Mouse (Mus musculus) cerebellum, adult 8-10 months (tissue): ENCODE measurements around the gene Pid1.
"Not testable (repeated sequence)": the region's sequence is repeated elsewhere in the genome, so short reads cannot be mapped to it uniquely, and the experiment has no call there.

ENCODE experiments used
- DNase-seq: peaks from one replicate; pipeline ENCODE4 v3.0.0; 2022

Pid1 gene

DNA sequence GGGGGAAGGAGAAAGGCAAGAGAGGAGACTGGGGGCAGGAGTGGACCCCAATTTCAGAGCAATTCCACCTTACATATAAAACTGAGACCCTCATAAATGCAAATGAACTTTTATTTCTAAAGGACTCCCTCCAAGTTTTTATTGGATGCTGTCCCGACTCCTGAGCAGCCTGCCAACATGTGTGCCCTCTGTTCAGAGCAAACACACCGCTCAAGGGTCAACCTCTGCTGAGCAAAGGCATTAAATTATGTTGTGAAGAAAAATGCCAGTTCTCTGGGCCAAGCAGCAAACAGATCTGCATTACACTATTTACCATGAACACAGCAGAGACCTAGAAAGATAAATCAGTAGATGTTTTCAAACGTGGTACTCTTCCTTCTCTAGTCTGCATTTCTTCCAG, 110.1 kb downstream of the Pid1 start:
- no peak for DNase-seq

DNA sequence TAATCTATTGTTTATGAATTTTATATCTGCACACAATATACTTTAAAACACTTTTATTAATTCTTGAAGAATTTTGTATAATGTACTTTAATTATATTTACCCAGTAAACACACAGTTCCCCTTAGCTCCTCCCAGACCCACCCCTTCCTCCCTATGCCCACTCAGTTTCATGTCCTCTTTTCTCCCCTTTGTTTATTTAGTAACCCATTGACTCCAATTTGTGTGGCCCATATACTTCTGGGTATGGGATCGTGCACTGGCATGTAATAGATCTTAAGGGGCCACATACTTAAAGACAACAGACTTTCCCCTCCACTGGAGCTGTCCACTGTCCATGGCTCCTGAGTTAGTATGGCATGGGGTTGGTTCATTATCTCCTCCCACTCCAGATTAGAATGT, 112.8 kb downstream of the Pid1 start:
- no peak for DNase-seq

DNA sequence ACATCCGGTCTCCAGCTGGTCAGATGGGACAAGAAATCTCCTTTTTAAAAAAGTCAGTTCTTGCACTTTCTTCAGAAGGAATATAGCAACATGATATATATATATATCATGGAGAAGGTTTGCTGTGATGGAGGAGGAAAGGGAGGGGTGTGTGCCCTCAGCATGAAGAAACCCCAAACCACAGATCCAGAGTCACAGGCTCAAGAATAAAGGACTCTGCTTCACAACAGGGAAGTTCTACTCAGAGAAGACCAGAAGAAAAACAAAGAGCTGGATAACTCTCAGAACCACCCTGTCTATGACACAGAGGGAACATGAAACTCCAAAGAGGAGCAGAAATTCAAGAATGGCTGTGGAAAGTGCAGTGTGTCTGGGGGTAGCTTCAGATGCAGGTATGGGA, 113.2 kb downstream of the Pid1 start:
- DNase-seq = no peak

DNA sequence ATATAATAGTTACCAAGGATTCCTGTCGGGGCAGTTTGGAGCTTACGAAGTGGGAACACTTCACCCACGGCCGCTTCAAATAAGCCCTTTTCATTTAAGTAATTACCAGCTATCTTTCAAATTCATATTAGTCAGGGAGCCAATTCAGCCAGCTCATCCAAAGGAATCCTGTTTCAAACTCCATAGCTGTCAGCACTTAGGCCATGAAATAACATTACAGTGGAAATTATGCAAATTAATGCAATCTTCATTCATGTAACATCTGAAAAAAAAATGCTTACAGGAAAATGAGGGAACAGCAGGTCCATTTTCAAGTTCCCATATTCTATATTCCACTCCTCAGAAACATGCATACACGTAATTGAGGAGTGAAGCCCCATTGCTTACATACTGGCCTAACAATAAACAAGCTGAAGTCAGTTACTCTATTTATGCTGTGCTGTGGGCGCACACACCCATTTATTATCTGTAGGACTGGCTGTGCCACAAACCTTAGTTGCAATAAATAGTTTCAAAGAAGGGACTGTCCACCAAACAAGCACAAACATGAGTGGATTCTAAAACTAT, 114.1 kb downstream of the Pid1 start:
- no peak for DNase-seq

DNA sequence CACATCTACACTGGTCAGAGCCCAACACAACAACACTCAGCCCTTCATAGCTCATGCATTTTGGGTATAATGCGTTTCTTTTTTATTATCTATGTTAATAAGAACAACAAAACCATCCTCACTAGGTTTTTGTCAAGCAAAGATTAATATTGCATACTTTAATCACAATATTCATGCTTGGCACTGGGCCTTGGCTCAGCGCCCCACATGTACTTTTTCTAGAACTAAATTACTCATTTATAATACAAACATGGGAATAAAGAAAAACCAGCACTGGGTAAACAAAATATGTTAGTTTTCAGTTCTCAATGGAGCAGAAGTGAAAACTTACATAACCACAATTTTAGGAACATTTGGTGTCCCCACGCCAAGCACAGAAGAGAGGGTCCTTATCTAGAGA, 116.9 kb downstream of the Pid1 start:
- no peak for DNase-seq

DNA sequence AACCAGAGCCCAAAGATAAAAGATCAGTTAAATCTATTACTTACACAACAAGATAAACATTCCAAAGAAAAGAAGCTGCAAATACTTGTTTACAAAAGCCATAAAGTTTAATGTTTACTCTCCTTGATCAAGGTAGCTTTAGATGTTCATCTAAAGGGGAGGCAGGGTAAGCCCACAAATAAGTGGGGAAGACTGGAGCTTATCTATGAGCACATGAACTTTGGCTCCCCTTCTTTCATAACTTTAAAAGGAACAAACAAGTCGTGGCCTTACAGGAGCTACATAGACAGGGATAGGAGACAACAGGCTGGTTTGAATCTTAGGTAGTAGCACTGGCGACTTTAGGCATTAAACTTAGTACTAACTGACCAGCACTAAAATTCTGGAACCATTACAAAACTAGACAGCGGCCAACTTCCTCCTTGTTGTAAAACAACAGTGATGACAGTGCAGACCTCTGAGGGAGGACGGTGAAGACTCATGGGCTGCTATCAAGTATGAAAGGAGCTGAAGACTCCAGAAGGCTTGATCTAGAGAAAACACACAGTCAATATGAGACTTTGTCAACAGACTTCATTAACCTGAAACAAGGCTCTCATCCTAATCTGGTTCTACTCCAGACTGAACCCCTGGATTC, 122.7 kb downstream of the Pid1 start:
- no peak for DNase-seq

DNA sequence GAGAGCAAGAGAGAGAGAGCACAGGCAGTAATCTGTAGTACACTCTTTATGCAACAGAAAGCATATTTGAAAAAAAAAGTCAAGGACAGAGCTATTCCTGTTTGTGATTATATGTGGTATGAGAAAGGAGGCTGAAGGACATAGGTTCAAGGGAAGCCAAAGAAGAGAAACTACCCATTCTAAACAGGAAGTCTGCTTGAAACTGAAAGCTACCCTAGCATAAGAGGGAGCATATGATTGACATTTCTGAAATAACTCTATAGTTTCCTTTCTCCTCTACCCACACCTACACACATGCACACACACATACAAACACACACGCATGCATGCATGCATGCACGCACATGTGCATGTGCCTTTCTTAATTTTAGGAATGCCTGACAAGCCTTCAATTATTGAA, 123.8 kb downstream of the Pid1 start:
- DNase-seq = no peak

DNA sequence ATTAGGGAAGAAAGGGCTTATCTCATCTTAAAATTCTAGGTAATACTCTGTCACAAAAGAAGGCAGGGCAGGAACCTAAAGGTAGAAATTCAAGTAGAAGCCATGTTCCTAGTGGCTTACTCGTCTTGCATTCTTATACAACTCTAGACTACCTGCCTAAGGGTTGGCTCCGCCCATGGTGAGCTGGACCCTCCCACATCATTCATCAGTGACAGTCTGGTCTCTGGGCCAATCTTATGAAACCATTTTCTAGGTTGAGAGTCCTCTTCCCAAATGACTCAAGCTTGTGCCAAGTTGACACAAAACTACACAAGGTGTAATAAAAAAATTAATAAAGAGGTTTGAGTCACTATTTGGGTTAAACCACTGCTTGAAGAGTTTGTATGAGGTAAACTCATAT, 133.5 kb downstream of the Pid1 start:
- DNase-seq = no peak

DNA sequence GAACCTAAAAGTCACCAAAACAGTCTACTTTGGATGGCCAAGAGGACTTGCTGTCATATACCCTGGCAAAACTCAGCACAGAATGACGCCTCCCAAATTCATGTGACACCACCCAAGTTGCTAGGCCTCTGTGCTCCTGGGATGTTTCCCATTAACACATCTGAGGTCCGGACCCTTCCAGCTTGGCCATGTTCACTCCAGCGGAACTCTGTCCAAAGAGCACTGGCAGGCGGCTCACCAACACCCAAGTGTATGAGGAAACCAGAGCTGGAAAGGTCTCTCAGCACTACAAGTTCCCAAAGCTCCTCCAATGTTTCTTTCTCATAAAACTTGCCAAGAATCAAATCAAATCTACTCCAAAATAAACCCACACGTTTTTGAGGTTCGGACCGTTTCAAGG, 138.4 kb downstream of the Pid1 start:
- no peak for DNase-seq

DNA sequence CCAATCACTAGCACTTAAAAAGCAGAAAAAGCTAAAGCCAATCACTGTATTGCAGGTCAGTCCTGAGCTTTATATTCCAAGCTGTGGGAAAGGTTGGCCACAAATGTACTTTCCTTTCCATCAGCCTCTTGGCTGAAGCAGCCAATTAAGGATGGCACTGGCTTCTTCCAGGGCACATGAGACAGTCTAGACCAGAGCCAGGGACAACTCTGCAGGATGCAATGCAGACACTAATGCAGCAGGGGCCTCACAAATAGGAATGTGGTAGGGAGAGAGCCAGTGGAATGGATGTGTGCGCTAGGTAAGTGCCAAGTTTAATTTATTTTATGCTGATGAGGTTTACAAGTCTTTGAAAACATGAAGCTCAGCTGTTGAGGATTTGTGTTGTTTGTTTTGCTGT, 141.9 kb downstream of the Pid1 start:
- peak; percentile 15 for DNase-seq

DNA sequence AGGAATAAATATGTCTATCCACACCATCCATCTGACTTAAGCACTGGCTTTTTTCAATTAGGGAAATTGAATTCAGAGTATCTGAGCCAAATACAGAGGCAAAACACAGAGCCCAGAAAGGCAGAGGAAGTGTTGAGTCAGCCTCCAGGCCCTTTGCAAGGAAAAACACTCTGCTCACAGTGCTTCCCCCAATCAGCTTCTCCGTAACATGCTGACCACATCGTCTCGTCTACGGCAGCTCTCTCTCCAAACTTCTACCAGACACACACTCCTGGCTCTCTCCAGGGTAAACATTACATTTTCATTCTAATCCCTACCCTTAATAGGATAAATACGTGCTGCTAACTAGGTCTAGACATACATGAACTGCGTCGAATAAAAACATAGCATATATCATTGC, 145.4 kb downstream of the Pid1 start:
- no peak for DNase-seq

DNA sequence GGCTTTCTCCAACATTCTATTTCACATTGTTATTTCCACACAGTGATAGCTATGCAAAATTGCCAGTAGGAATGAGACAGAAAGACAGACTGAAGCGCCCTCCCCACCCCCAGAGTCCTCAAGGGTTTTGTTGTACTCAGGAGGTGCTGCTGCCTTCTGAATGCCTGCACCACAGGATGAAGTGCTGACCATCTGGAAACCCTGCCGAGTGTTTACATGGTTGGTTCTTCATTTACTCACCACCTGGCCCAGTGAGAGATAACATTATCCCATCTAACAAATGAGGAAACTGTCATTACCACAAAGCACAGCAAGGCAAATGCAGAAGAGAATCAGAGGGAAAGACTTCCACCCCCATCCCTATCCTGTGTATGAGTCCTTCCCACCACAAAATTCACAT, 146.2 kb downstream of the Pid1 start:
- DNase-seq = peak; percentile 52

DNA sequence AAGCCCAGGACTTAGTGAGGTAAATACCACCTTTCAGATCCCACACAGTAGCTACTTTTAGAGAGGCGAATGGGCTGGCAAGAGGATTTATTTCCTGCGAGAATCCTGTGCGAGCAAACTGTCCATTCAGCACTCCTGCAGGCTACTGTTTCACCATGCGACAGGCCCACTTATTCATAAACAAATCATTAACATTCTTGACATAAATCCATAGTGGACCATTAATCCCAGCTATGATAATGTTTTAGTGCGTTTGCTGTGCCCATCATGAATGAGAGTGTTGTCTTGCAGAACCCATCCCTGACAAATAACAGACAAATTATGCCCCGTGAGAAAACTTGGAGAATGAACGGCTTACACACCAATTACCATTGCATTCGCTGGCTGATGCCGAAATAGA, 152.5 kb downstream of the Pid1 start:
- DNase-seq = no peak

DNA sequence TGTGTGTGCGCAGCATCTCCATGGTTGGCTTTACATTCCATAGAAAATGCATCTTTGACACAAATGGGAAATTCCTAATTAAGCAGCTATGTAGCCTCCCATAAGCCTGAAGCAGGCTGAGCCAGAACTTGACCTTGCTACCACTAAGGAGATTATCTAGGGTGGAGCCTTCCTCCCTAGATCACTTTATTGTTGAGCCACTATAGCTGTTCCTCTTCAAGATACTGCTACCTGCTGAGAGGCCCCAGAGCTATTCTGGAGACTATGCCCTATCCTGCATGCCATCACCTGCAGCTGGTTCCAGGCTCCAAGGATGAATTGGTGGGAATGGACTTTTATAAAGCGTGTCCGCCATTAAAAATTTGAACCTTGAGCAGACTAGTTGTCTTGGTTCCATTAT, 158.2 kb downstream of the Pid1 start:
- not testable (repeated sequence) for DNase-seq

DNA sequence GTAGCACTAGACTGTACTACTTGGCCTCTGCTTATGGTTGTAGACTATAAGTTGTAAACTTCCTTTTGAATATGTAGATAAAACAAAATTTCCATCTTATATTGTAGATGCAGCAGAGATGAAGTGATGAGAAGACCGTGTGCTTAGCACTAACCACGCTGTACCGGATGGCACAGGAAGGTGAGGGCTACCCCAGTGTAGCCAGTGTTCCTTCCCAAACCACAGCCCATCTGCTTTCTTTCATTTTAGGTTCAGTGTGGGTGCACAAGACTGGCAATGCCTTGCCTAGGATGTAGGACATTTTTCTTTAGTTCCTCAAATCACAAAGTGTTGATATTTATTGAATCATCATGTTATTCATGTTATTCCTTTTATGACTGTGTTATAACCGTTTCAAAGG, 160.5 kb downstream of the Pid1 start:
- no peak for DNase-seq

DNA sequence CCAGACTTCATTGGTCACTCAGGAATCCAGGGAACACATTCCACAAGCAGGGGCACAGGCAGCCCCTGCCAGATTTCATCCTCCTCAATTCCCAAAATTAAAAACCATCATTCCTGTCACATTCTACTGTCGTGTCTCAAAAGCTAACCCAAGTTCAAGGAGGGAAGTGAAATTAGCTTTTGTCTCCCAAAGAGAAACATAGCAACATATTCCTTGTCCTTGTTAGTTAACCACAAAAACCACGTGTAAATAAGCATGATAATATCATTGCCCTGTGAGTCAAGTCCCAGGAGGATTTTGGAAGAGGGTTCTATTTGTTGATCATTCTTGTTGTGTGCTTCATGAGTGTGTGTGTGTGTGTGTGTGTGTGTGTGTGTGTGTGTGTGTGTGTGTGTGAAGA, 164.1 kb downstream of the Pid1 start:
- DNase-seq = no peak

DNA sequence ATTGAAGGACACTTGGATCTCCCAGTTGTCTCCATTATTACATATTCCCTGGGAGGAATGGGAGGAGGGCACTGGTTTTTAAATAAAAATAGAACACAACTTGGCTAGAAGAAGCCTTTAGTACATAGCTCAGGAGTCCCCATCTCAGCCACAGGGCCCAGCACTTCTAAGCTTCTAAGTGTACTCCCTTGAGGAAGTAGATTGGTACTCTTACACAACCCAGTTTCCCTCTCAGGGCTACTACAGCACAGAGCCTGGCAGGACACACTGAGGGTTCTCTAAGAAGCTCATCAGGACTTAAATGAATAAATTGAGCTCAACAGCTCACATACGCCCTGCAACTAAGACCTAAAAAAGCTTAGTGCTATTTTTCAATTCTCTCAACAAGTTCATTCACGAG, 165.1 kb downstream of the Pid1 start:
- no peak for DNase-seq

DNA sequence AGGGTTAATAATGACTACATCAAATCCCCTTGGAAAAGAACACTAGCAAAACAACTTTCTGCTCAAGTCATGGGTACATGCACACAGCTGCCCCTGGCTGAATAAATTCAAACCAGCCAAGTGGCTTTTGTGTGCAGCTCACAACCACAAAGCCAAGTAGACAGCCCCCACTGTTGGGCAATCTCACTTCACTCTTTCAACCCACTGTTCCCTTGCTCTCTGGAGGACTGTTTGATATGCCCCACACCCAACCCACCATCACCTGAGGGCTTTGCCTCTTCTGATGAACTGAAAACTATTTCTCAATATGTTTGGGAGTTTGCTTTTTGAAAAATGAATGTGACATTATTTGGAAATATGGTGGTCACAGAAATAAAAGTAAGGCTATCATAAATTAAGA, 171.8 kb downstream of the Pid1 start:
- DNase-seq = no peak

DNA sequence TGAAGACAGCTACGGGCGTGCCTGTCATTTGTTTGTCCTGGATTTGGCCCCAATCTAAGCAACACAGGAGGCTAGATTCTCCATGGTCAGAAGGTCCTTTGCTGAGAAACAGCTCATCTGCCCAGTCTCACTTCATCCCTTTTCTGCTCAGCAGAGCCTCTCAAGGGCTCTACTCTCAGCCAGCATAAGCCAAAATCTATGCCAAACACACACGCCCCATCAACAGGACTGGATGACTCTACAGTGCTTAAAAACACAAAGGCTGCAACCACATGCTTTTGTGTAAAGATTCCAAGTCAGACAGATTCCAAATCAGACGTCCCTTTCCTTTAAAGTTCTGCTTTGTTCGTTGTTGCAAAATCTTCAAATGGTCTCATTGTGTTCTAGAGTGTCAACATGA, 174.5 kb downstream of the Pid1 start:
- no peak for DNase-seq

DNA sequence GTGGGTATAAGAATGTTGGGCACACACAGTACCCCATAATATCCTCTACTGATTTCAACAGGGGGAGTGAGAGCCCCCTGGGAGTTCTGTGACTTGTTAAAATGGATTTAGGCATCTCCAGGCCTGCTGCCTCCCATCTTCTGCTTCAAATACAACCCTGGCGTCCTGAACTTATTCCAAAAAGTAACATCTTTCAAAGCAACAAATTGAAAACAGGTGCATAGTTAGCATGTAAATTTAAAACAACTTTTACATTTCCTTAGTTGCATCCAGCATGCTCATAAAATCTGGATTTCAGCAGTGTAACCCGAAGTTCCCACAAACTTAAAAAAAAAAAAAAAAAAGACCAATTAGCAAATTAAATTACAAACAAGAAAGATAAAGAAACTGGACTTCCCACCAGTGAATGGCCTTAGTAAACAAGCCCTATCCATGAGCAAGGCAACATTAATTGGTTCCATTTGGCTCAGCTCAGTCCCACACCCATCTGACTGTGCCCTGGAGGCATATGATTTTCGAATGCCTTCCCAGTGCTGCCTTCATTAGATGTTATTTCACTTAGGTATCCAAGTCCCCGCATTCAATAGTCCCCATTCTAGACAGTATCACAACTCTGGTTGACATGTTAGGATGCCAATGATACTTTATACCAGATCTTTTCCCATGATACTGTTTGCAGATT, 177.1 kb downstream of the Pid1 start:
- no peak for DNase-seq

DNA sequence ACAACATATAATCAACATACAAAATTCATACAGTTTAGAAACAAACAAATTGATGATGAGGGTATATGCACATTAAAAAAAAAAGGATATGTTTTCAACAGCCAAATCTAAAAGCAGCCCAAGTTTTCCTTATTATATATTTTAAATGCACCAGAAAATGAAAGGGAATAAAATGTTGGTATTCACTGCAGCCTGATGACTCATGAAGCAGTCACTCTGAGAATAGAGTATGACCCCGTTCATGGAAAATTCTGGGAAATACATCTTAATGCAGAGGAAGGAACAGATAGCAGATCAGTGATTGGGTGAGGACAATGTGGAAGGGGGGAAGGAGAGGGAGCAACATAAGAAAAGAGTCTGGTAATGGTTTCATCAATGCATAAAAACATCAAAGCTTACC, 186.3 kb downstream of the Pid1 start:
- no peak for DNase-seq

DNA sequence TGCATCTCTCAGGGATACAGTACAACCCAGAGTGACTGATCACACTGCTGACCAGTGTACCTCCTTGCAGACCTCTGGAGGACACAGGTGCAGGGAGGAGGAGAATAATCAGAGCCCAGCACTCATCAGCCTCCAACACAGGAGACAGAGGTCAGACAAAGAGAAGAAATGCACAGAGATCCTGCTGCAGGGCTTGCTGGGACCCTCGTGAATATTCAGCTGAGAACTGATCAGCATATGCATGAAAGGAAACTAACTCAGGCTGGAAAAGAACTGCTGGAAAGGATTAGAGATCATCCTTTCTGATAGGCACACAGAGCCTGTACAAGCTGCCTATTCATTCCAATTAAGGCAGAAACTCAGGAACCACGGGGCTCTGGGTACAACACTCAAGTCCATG, 186.9 kb downstream of the Pid1 start:
- no peak for DNase-seq

DNA sequence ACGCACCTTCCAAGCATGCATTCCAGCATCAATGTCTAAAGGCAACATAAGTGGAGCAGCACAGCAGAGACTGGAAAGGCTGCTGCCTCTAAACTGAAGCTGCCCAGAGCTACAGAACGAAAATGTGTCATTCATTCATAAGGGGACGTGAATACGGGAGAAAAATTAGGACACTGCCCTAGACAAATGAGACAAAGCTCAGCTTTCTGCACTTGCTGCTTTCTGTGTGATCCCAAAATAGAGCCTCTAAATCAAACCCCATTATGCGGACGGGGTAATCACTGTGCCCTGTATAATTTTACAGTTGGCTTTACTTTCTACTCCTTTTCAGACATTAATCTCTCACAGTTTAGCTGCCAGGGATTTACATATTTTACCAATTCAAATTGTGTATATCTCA, 191.0 kb downstream of the Pid1 start:
- no peak for DNase-seq

DNA sequence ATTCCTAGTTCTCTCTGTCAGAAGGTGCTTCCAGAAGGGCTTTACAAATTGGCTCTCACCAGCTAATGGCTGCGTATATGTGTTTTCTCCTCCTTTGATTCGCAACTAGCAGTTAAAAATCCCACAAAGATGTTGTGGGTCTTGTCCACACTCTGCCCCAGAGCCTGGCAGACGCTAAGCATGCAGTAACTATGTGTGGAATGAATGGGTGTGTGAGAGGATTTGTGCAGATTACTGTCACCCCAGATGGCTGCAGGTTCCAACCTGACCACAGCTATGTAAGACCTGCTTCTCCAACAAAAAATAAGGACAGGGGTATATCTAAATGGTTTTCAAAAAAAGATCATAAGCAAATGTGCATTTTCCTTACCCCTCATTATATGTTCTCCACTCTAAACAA, 206.2 kb downstream of the Pid1 start:
- no peak for DNase-seq

DNA sequence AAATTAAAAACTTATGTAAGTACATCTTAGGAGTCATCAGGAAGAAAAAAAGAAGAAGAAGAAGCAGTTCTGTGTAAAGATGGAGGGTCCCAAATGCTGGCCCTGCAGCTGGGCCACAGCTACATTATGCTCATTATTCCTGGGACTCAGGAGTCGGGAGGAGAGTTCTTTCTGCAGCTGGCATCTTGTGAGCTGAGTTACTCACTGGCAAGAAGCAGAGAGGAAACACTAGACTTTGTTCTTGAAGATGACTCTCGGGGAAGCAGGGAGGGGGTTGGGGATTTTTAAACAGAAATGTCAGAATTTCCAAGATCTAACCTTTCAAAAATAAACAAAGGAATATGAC, 208.4 kb downstream of the Pid1 start:
- no peak for DNase-seq
